Mouse (Mus musculus): ENCODE results near the gene Ppp3r2. TPM values are rescaled to one million over a fixed set of nuclear protein-coding genes. Genes with fewer than 3 reads are reported as not detected.

Gene Ppp3r2
- polyA plus RNA-seq (2012; rRNA removed), result not detected in 2 replicates

GRCm38 (mm10) chr4:49681812-49682211 is at the start of gene Ppp3r2:
Ppp3r2 (minus strand) TSS chr4:49682024.
- DNase-seq (ENCODE audit: low read depth, low spot score), result no peak
- WGBS, result 89% methylated on average over 13 of the region's 13 CpGs

- DNase-seq (ENCODE audit: low read depth, low spot score), result no peak
- 72% methylated on average over 3 of the region's 3 CpGs for WGBS
These were observed 47.5 kb upstream of the Ppp3r2 start for GRCm38 (mm10) chr4:49729326-49729725.

GRCm38 (mm10) chr4:49723908-49724307 is 42.1 kb upstream of the Ppp3r2 start:
- DNase-seq (ENCODE audit: low read depth, low spot score), result no peak
- WGBS, result 93% methylated on average over 2 of the region's 2 CpGs

GRCm38 (mm10) chr4:49691405-49692194 is 9.8 kb upstream of the Ppp3r2 start:
- whole genome bisulfite sequencing, result 28% methylated on average over 12 of the region's 12 CpGs
- DNase-seq (ENCODE audit: low read depth, low spot score), result peak; percentile 33

GRCm38 (mm10) chr4:49688594-49689288 is 6.9 kb upstream of the Ppp3r2 start:
- WGBS, result 33% methylated on average over 9 of the region's 9 CpGs
- DNase-seq (ENCODE audit: low read depth, low spot score), result peak; percentile 38

- no peak for DNase-seq (ENCODE audit: low read depth, low spot score)
These were observed 1.5 kb downstream of the Ppp3r2 start for GRCm38 (mm10) chr4:49680171-49680875.

GRCm38 (mm10) chr4:49676790-49677189 is 5.0 kb downstream of the Ppp3r2 start:
- 52% methylated on average over 7 of the region's 7 CpGs for WGBS
- no peak for DNase-seq (ENCODE audit: low read depth, low spot score)

More at GRCm38 (mm10) chr4:49680171-49680875, 1.5 kb downstream of the Ppp3r2 start:
- WGBS, result 85% methylated on average over 11 of the region's 11 CpGs

- DNase-seq (ENCODE audit: low read depth, low spot score), result no peak
- WGBS, result 75% methylated on average over 6 of the region's 6 CpGs
These were observed 5.8 kb downstream of the Ppp3r2 start for GRCm38 (mm10) chr4:49676071-49676470.

- WGBS, result 81% methylated on average over 5 of the region's 5 CpGs
- no peak for DNase-seq (ENCODE audit: low read depth, low spot score)
These were observed 17.0 kb downstream of the Ppp3r2 start for GRCm38 (mm10) chr4:49664850-49665249.

GRCm38 (mm10) chr4:49662231-49662630 is 19.6 kb downstream of the Ppp3r2 start:
- DNase-seq (ENCODE audit: low read depth, low spot score), result no peak
- 88% methylated on average over 4 of the region's 4 CpGs for WGBS

- DNase-seq (ENCODE audit: low read depth, low spot score), result no peak
- 95% methylated on average over 9 of the region's 9 CpGs for WGBS
These were observed 20.2 kb downstream of the Ppp3r2 start for GRCm38 (mm10) chr4:49661664-49662063.

GRCm38 (mm10) chr4:49659421-49659820 is 22.4 kb downstream of the Ppp3r2 start:
- WGBS, result 95% methylated on average over 1 of the region's 1 CpGs
- DNase-seq (ENCODE audit: low read depth, low spot score), result no peak

- WGBS, result 52% methylated on average over 2 of the region's 2 CpGs
- no peak for DNase-seq (ENCODE audit: low read depth, low spot score)
These were observed 41.9 kb downstream of the Ppp3r2 start for GRCm38 (mm10) chr4:49639913-49640312.

GRCm38 (mm10) chr4:49637821-49638220 is 44.0 kb downstream of the Ppp3r2 start:
- no peak for DNase-seq (ENCODE audit: low read depth, low spot score)
- WGBS, result 88% methylated on average over 11 of the region's 11 CpGs

- no peak for DNase-seq (ENCODE audit: low read depth, low spot score)
- WGBS, result under 1% methylated on average over 30 of the region's 30 CpGs
These were observed 49.7 kb downstream of the Ppp3r2 start for GRCm38 (mm10) chr4:49632139-49632481.

- WGBS, result 2% methylated on average over 37 of the region's 37 CpGs
These were observed 50.3 kb downstream of the Ppp3r2 start, which contains the start of gene Rnf20 for GRCm38 (mm10) chr4:49631319-49632138. Rnf20 (plus strand) TSS chr4:49632006.

GRCm38 (mm10) chr4:49628941-49629340 is 52.9 kb downstream of the Ppp3r2 start:
- DNase-seq (ENCODE audit: low read depth, low spot score), result no peak
- 76% methylated on average over 5 of the region's 5 CpGs for WGBS

More at GRCm38 (mm10) chr4:49631319-49632138, 50.3 kb downstream of the Ppp3r2 start, which contains the start of gene Rnf20:
- DNase-seq (ENCODE audit: low read depth, low spot score), result peak; percentile 78

Measured in large intestine, adult 2 months (tissue).